Mouse (Mus musculus) heart, adult 2 months (tissue): Measurements from ENCODE around the gene Vps13d. TPM values are rescaled to one million over a fixed set of nuclear protein-coding genes. Genes with fewer than 3 reads are reported as not detected.

Experiments used
- DNase-seq, 2 experiments: peaks; one replicate each; pipeline ENCODE4 v3.0.0; 2021
- H3K27ac ChIP-seq: fragments of 200-600 bp; 2 replicates; pipeline ENCODE4 v1.8.1; 2022
- H3K27me3 ChIP-seq: fragments of 200-500 bp; 2 replicates; pipeline ENCODE4 v1.6.1; 2012; ENCODE audit warnings: mild to moderate bottlenecking, low read length, inconsistent platforms, mixed read lengths; ENCODE audit not compliant: control insufficient read depth, insufficient read depth
- H3K36me3 ChIP-seq: fragments of 200-500 bp; 2 replicates; pipeline ENCODE4 v1.6.1; 2012; ENCODE audit warnings: low read length, inconsistent platforms; ENCODE audit not compliant: control insufficient read depth, insufficient read depth
- H3K4me1 ChIP-seq: fragments of 200-500 bp; 2 replicates; pipeline ENCODE4 v1.6.1; 2011; ENCODE audit warnings: low read length; ENCODE audit not compliant: control insufficient read depth, insufficient read depth
- H3K4me3 ChIP-seq: fragments of 200-600 bp; 2 replicates; pipeline ENCODE4 v1.8.1; 2022
- H3K79me2 ChIP-seq: fragments of 200-500 bp; replicated peaks from 2 replicates; pipeline ENCODE4 v1.6.1; 2012; ENCODE audit warnings: mild to moderate bottlenecking, inconsistent platforms, low read length, moderate library complexity, mixed read lengths; ENCODE audit not compliant: control insufficient read depth, insufficient read depth
- H3K9ac ChIP-seq: fragments of 200-500 bp; 2 replicates; pipeline ENCODE4 v1.6.1; 2012; ENCODE audit warnings: low read depth, mild to moderate bottlenecking, control low read depth, inconsistent platforms, low read length, mixed read lengths
- CTCF ChIP-seq: fragments of 200-600 bp; IDR thresholded peaks from 2 replicates; pipeline ENCODE4 v1.8.1; 2022; ENCODE audit warnings: antibody characterized with exemption, mild to moderate bottlenecking, moderate library complexity
- EP300 ChIP-seq: fragments of 200-500 bp; IDR thresholded peaks from 2 replicates; pipeline ENCODE4 v1.6.1; 2011; ENCODE audit warnings: low read depth, low read length, control low read depth; ENCODE audit not compliant: insufficient read depth
- POLR2A ChIP-seq: fragments of 200-500 bp; IDR thresholded peaks from 2 replicates; pipeline ENCODE4 v1.6.1; 2011; ENCODE audit warnings: mild to moderate bottlenecking, low read depth, low read length, control low read depth; ENCODE audit not compliant: insufficient read depth
- WGBS: fragments of 180-500 bp; shearing (Covaris S2); methylation state at CpG from one replicate; pipeline ENCODE4 v1.1.7; 2018; 5-methylcytosine and 5-hydroxymethylcytosine counted together
- intact Hi-C: fragments of 180-260 bp; cut with DNase I; formaldehyde crosslinking; loops from one replicate; pipeline ENCODE4 v1.15.1; 2025
- polyA plus RNA-seq: library from polyadenylated mRNA; depleted of rRNA; stranded (reverse); fragments of >200 nt; gene quantifications from 2 replicates; pipeline ENCODE4 v1.2.3, GENCODE M21; 2012
- total RNA-seq, 2 experiments: library from RNA; stranded (reverse); gene quantifications; 2 replicates each; pipeline ENCODE4 v1.2.3; 2021

The Vps13d gene
- total and polyA plus RNA-seq, 3 experiments, result 24.8 to 77.1 (median 65.8) TPM

DNA sequence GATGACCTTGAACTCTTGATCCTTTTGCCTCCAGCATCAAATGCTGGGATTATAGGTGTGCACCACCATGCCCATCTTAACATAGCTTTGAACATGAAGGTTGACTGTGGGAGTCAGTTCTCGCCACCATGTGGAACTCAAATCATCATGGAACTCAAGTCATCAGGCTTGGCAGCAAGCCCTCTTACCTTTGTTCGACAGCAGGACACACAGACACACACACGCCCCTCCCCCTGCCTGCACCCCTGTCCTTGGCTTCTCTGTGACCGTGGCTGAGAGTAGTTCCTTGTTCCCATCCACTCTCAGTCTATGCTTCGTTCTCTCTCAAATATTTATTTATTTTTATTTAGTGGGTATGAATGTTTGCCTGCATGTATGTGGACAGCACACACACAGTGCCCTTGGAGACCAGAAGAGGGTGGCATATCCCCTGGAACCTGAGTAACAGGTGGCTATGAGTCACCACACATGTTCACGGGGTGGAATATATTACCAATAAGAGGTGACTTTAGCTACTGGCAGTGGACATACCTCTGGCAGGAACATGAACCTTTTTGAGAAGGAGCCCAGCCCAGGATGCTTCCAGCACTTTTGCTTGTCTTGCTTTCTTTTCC lies 14.4 kb upstream of the Vps13d start:
- peaks cover 8% of the 10 kb centered on the region for H3K4me1 ChIP-seq
- no peak for DNase-seq
- intact Hi-C loops, result no loop called here

DNA sequence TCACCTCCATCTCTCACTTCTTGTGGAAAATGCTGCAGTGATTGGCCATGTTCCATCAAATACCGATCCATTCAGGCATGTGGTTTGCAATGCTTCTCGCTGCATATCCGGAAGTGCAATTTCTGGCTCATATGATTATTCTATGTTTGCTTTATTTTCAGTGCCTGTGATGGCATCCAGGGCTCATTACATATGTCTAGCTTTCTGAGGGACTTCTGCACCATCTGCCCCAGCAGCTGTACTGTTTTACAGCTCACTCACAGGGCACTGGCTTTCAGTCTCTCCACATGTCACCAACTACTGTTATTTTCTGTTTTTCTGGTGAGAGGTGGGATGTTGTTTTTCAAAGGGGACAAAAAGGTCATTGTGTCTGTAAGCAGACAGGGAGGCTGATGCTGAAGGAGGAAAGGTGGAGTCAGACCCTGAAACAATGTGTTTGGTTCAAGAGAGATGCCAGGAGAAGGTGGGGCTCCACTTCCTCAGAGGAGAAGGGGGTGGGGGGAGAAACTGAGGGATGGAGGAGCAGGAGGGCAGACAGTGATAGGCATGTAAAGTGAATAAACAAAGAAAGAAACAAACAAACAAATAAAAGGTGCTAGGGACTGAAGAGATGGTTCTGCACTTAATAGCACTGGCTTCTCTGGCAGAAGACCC lies 13.0 kb upstream of the Vps13d start:
- Histone ChIP-seq H3K27ac (peak overlapping the region; percentile 70), H3K9ac (no peak overlapping the region), H3K4me3 (no peak overlapping the region), H3K4me1 (peaks cover 5% of the 10 kb centered on the region), H3K36me3 (no peaks in the 10 kb centered on the region), H3K27me3 (no peaks in the 10 kb centered on the region), H3K79me2 (no peaks in the 10 kb centered on the region)
- no peak for DNase-seq
- 37% methylated on average over 3 of the region's 3 CpGs for WGBS
- intact Hi-C loops, result no loop called here
- no peak for TF ChIP-seq CTCF
- no peak for TF ChIP-seq POLR2A

More for the DNA sequence above, 14.4 kb upstream of the Vps13d start:
- Histone ChIP-seq H3K79me2 (no peaks in the 10 kb centered on the region), H3K9ac (no peak overlapping the region), H3K36me3 (no peaks in the 10 kb centered on the region), H3K27me3 (no peaks in the 10 kb centered on the region), H3K4me3 (no peak overlapping the region), H3K27ac (peak overlapping the region; percentile 46; the same call in 1 of the 2 replicates)
- 40% methylated on average over 6 of the region's 6 CpGs for WGBS
- TF ChIP-seq CTCF (no peak), POLR2A (no peak), EP300 (no peak)

DNA sequence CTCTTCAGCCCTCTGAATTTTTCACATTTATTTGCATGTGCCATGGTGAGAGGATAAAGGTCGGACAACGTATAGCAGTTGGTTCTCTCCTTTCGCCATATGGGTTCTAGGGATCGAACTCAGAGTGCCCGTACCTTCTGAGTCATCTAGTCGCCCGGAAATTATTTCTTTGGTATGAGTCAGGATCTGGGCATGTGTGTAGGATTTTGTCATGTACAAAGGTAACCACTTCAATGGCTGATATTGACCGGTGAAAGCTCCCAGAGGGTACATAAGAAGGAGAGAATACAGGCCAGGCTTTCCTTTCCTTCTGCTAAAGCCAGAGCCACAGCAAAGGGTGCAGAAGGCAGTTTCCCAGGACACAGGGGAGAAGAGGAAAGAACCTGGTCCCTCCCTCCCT lies 10.0 kb upstream of the Vps13d start:
- no peak overlapping the region for H3K9ac ChIP-seq
- TF ChIP-seq POLR2A (no peak), CTCF (no peak), EP300 (no peak)
- H3K36me3 ChIP-seq, result no peaks in the 10 kb centered on the region
- no peaks in the 10 kb centered on the region for H3K27me3 ChIP-seq
- no peak overlapping the region for H3K4me3 ChIP-seq
- H3K79me2 ChIP-seq, result no peaks in the 10 kb centered on the region
- no peak overlapping the region for H3K27ac ChIP-seq
- H3K4me1 ChIP-seq, result peaks cover 15% of the 10 kb centered on the region
- 81% methylated on average over 8 of the region's 8 CpGs for WGBS
- DNase-seq, result no peak
- intact Hi-C loops, result no loop called here

DNA sequence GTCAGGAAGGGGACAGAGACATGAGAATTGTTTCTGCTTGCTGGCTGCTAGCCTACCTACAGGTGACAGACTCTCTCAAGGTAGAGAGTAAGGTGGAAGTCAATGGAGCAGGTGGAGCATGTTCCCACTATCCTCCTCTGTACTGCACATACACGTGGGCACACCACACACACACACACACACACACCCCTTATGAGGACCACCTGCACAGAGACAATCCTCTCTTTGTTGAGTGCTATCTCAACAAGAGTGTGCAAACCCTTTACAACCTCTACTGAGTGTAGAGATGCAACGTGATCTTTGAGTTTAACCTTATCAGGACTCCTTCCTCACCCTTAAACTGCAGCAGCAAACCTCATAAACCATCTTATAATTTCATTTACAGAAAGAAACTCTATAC lies 8.5 kb upstream of the Vps13d start:
- TF ChIP-seq CTCF, result no peak
- no peak for TF ChIP-seq EP300
- TF ChIP-seq POLR2A, result no peak
- H3K4me3 ChIP-seq, result no peak overlapping the region
- H3K36me3 ChIP-seq, result no peaks in the 10 kb centered on the region
- H3K4me1 ChIP-seq, result peaks cover 14% of the 10 kb centered on the region
- H3K9ac ChIP-seq, result no peak overlapping the region
- no peak for DNase-seq
- no peak overlapping the region for H3K27ac ChIP-seq
- H3K79me2 ChIP-seq, result no peaks in the 10 kb centered on the region
- intact Hi-C loops, result no loop called here
- H3K27me3 ChIP-seq, result no peaks in the 10 kb centered on the region
- WGBS, result 49% methylated on average over 2 of the region's 2 CpGs

DNA sequence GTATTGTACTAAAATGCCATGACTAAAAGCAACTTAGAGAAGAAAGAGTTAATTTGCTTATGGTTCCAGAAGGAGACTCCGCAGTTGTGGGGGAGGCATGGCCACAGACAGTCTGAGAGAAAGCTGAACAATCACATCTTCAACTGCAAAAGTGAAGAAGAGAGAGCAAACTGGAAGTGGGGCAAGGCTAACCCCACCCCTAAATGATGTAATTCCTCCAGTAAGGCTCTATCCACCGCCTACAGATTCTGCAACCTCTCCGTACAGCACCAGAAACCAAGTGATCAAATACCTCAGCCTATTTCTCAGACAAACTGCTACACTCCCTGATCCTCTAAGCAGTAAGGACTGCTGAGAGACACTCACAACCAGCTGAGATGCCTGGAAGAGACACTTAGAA lies 6.6 kb upstream of the Vps13d start:
- no peak overlapping the region for H3K4me3 ChIP-seq
- WGBS, result 53% methylated on average over 3 of the region's 3 CpGs
- intact Hi-C loops, result no loop called here

DNA sequence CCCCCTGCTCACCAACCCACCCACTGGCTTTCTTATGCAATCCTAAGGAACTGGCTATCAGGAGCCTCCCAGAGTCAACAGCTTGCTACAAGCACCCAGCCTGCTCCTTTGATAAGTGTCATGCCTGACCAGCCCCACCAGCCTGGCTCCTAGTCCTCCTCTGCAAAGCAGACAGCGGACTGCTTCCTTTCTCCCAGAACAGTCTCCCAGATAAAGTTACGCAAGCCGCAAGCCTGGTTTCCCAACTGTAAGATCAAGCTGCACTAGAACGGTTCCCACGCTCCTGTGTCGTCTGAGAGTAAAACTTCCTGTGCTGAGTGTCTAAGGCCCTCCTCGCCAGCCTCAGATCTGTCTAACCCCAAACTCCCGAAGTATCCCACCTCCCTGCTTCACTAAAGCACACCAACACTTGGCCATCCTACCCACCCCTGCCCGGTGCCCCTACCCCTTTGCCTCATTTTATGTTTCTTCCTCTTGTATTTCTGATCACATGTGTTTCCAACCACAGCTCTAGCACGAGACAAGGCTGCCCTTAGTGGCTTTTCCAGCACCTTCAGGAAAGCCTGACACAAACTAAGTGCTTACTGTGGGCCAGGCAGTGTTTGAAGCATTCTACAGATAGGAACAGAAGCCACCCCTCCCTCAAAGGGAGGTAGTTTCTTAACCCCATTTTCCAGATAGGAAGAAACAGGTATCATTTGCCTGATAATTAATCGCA lies 5.3 kb upstream of the Vps13d start:
- Histone ChIP-seq H3K79me2 (no peaks in the 10 kb centered on the region), H3K4me3 (no peak overlapping the region), H3K27ac (peak overlapping the region; percentile 74), H3K9ac (peak overlapping the region; percentile 60), H3K27me3 (no peaks in the 10 kb centered on the region), H3K4me1 (peaks cover 13% of the 10 kb centered on the region), H3K36me3 (no peaks in the 10 kb centered on the region)
- peak; percentile 60 to 75 for DNase-seq
- no peak for TF ChIP-seq CTCF
- TF ChIP-seq POLR2A, result no peak
- peak; percentile 61; the same call in 1 of the 2 replicates for TF ChIP-seq EP300
- WGBS, result 17% methylated on average over 11 of the region's 11 CpGs
- intact Hi-C loops, result loop anchor here (5.0 kb wide), 1 partner anchor 87 kb away; no protein-coding TSS in a partner anchor

More for the DNA sequence above, 6.6 kb upstream of the Vps13d start:
- Histone ChIP-seq H3K27me3 (no peaks in the 10 kb centered on the region), H3K27ac (peak overlapping the region; percentile 20), H3K9ac (no peak overlapping the region), H3K79me2 (no peaks in the 10 kb centered on the region), H3K36me3 (no peaks in the 10 kb centered on the region), H3K4me1 (peaks cover 13% of the 10 kb centered on the region)
- DNase-seq, result no peak
- no peak for TF ChIP-seq EP300
- TF ChIP-seq CTCF, result no peak
- no peak for TF ChIP-seq POLR2A
